Mouse (Mus musculus) mouse embryonic stem cell (cell line): Measurements from ENCODE around the gene Ubiad1.

Experiments
- in situ Hi-C, 2 experiments: fragments of 300-500 bp; cut with MboI; formaldehyde crosslinking; loops; 1 replicate in 1 of 2; 3 replicates in 1 of 2; pipeline ENCODE4 v1.14.3; 2019 to 2020; ENCODE audit warnings: low sequenced_read_pairs in 2 of 2, low pct_unique_long_range_greater_than_20kb in 1 of 2, mixed read lengths in 1 of 2; ENCODE audit not compliant: unreplicated experiment in 1 of 2

Gene Ubiad1

DNA sequence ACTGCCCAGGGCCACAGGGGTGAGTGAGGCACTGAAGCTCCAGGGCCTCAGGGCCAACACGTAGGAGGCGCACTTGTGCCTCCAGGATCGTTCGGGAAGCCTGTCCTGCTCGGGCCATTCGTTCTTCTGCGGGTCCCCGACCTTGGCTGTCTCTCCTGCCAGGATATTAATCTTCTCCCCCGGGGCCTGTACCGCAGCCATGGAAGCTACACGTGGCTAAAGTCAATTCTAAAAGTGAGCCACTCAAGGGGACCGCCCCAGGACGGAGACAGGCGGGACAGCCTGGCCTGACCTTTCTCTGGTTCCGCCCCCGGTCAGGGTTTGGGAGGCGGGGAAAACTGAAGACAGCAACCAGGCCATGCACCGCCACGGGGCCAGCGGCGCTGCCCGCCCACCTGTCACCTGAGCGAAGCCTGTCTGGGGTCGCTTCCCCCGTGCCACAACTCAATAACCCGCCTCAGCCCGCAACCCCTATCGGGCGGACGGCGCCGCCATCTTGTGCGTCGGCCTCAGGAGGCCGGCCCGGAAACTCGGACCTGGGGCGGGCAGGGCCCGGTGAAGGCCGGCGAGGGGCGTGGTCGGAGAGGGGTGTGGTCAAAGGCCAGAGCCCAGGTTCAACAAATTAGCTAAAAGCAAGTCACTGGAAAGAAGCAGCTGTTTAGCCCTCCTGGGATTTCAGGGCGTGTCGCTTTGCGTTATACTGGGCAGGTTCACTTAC lies at the start of gene Ubiad1:
Gene Ubiad1 (minus strand): TSS at position 522 of the 718 bp plus-strand sequence.
- in situ Hi-C loops: no loop called here

DNA sequence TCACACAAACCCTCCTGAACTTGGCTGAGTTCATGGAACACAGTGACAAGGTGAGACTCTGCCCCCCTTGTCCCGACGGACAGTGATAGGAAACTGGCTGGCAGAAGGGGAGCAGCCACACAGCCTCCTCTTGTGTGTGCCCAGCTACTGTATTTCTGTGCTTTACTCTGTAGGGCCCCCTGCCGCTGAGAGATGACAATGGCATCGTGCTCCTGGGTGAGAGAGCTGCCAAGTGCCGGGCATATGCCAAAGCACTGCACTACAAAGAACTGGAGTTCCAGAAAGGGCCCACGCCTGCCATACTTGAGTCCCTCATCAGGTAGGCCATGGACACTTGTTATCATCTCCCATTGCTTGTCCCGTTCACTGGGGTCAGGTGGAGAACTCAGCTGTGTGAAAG lies 46.9 kb upstream of the Ubiad1 start:
- in situ Hi-C loops: no loop called here

DNA sequence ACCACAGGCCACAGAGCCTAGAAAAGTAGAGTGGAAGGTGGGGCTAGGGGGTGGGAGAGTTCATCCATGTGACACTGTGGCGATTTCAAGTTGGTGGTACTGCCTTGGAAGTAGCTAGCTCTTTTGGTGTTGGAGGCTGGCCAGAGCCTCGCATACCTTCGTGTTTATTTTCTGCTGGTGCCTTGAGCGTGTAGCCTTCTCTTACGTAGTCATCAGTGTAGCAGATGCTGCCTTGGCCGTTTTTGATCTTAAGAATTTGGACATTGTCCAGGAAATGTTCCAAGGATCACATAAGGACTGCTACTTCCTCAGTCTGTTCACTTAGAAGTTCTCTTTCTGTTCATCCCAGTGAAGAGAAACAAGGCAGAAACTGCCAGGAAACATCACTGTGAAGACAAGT lies 45.9 kb upstream of the Ubiad1 start:
- in situ Hi-C loops: no loop called here

DNA sequence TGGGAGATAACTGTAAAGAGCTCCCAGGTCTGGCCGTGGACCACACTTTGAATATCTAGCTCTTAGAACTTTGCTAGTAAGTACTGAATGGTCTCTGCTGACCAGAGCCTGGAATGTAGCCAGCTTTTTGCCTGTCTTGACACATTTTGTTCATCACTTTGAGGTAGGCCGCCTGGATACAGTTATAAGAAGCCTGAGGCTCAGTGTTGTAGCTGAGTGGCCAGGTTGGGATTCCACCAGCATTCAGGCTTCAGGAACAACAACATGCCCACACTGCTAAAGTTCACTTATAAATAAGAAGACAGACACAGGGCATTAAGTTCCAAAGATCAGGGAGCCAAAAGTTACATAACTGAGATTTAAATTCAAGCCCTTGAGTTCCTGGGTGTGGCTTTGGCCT lies 43.3 kb upstream of the Ubiad1 start:
- in situ Hi-C loops: no loop called here

DNA sequence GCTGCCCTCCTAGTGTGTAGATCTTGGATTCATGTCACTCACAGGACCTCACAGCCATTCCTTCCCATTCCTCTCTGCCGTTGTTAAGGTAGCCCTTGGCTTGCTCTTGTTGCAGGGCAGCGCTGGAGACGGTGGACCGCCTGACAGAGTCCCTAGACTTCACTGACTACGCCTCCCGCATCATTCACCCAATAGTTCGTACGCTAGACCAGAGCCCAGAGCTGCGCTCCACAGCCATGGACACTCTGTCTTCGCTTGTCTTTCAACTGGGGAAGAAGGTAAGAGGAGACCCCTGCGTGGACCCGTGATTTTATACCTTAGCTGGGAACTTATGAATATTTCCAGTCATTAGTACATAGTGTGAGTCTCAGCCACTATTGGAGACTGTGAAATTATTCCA lies 39.9 kb upstream of the Ubiad1 start:
- in situ Hi-C loops: no loop called here

DNA sequence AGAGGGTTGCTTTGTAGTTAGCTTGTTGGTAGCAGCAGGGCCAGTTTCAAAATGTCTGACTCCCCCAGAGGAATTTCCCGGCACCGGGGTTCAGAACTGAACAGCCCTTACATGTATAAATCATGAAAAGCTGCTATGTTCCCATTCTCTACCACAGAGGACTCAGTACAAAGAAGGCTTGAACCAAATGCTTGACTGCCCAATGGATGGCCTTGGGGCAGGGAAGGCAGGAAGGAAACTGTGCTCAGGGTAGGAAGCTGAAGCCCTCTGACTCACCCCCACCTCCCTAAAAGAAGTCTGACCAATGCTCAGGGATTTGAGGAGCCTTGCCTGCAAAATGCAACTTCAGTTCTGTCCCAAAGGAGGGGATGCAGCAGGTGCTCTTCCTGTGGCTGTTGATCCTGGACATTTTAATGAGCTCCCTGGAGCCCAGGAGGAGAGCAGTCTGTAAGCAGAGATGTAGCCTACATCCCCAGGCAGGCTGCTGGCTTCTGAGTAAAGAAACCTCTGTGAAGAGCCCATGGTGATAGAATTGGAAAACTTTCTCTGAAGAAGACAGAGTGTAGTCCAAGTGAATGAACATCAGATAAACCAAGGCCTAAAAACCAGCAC lies 37.1 kb upstream of the Ubiad1 start:
- in situ Hi-C loops: no loop called here

DNA sequence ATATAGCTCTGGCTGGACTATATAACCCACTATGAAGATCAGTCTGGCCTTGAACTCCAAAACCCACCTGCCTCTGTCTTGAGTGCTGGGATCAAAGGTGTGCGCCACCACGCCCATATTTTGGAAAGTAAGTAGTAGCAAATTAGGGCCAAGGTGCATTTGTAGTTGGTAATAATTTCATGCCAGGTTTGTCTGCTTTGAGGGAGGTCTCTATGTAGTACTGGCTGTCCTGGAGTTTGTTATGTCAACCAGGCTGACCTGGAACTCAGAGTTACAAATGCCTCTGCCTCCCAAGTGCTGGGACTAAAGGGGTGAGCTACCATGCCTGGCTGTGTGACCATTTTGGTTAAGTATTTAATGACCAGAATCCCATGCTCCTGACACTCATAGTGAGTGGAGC lies 35.7 kb upstream of the Ubiad1 start:
- in situ Hi-C loops: no loop called here

DNA sequence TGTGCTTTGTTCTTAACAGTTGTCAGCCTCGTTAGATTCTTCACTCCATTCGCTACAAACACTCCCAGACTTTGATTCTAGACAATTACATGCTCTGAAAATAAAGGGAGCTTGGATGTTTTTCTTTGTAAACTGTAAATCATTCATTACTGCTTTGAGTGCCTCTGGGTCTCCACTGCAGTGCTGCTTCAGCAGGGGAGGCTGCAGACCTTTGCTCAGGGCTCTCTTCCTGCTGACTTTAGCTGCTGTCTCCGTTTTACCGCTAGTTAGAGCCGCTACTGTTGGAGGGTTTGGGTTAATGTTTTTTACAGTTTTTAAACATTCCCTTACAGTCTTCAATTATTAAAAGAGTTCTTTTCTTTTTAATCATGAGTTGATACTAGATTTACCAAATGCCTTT lies 28.9 kb upstream of the Ubiad1 start:
- in situ Hi-C loops: no loop called here

DNA sequence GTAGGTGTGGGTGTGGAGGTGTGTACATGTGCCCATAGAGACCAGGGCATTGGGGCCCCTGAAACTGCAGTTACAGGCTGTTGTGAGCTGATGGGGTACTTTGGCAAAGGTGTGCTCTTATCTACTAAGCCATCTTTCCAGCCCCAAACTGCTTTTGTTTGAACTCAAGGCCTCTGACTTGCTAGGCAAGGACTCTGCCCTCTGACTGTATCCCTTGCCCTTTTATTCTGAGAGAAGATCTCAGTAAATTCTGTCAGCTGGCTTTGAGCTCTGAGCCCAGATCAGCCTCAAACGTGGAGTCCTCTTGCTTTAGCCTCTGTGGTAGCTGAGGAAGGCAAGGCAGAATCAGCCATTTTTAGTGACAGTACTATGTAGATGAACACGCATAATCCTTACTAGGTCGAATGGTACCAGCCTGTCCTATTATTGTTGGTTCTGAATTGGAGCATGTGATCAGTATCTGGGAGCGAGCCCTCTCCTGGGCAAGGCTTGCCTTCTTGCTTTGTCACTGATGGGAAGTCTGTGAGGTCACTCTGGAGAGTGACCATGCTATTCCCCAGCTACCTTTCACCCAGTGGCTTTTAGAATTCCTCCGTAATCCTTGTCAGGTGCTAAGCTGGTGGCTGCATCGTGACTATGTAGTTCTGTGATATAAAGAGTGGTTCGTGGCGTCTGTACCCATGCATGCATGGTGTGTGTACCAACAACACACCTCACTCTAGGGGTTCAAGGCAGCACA lies 28.0 kb upstream of the Ubiad1 start:
- in situ Hi-C loops: no loop called here

DNA sequence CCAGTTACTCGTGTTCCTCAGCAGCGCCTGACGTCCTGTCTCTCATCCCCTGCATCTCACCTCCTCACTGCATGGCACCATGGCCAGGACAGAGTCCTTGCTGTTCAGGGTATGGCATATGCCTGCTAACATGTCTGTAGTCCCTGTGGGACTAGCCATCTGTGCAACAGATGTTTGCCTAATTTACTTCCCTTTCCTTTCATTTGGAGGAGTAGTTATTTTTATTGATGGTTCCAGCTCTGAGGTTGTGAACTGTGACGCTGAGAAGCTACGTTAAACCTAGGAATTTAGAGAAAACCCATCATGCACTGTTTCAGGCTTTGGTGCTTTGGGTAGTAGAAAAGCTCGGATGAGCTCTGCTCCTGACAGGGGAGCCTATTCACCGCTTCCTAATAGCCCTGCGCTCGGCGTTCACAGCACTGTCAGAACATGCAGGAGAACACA lies 26.8 kb upstream of the Ubiad1 start:
- in situ Hi-C loops: no loop called here

DNA sequence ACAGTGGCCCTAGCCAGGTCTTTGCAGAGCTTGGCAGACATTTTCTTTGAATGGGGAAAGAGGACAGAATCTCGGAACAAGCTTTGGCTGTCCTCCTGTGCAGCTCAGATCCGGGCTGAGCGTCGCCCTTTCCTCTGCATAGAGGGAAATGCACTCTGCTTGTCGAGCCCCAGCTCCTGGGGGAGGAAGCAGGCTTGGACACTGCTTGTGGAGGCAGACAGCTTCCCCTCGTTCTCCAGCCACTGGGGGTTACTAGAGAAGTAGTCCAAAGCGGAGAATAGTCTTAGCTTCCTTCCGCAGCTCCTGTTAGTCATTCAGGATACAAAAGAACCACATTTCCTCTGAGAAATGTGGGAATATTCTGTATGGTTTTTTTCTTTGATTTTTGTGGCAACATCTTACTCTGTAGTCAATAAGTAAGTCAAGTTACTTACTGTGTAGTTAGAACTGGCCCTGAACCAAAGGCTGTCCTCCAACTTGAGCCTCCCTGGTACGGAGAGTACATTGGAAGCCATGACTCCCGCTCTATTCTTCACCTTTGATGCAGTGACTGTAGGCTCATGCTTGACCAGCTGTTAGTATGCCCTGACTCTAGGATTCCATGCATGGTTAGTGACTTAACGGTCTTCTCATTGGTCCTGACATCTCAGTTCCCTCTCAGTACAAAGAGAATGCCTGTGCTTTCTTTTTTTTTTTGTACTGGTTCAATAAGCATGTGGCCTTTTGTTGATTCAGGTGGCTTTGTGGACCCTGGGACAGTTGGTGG lies 25.1 kb upstream of the Ubiad1 start:
- in situ Hi-C loops: no loop called here

DNA sequence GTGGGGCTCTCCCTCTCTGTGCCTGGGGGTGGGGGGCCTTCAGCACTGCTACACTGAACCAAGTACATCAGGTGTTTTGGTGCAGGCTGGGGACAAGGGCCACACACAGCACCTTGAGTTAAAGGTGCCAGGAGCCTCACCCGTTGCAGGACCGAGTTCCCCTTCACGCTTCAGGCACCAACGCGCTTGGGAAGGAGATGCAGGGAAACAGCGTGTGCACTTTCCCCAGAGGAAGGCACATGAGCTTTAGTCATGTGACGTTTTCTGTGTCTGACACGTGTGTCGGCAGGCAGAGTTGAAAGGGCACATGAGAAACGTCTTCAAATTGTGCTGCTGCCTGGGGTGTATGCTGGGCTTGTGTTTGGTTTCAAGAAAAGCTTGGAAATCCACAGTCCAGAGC lies 23.8 kb upstream of the Ubiad1 start:
- in situ Hi-C loops: no loop called here

DNA sequence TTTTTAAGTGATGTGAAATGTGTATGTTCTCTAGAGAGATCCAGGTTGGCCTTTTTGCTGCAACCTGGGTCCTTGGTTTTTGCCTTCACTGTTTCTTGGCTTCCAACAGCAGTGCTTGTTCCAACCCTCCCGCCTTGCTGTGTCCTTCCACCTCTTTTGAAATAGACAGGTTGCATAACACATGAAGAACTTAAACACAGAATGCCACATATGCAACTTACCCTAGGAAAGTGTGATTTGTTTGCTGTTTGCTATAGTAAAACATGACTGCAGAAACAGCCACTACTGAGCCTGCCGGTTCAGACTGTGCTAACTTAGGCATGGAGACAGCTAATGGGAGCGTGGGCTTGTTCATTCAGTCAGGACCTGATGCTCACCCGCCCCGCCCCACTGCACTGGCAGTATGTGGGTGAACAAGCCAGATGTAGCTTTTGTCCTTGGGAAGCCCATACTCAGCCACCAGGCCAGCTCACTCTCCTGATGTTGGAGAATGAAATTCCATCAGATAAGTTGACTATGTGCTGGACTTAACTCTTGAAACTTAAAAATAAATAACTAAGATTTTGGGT lies 22.0 kb upstream of the Ubiad1 start:
- in situ Hi-C loops: no loop called here

DNA sequence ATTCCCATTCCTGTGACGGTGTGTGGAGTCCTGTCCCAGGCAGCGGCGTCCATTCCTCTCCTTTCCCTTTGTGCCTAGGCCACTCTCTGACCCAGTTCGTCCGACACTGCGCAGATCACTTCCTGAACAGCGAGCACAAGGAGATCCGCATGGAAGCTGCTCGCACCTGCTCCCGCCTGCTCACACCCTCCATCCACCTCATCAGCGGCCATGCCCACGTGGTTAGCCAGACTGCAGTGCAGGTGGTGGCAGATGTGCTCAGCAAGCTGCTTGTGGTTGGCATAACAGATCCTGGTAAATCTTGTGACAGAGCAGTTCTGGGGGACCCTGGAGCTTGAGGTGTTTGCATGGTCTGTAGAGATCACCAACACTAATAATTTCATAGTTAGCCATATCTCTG lies 20.3 kb upstream of the Ubiad1 start:
- in situ Hi-C loops: no loop called here

DNA sequence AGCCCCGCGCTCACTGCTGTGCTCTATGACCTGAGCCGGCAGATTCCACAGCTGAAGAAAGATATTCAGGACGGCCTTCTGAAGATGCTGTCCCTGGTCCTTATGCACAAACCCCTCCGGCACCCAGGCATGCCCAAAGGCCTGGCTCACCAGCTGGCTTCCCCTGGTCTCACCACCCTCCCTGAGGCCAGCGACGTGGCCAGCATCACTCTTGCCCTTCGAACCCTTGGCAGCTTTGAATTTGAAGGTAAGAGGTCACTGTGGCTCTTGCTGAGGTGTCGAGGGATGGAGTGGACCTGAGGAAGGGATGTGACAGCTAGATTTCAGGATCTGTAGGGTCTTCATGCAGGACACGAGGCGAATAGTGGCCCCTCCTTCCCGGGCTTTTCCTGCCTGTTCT lies 19.7 kb upstream of the Ubiad1 start:
- in situ Hi-C loops: no loop called here

DNA sequence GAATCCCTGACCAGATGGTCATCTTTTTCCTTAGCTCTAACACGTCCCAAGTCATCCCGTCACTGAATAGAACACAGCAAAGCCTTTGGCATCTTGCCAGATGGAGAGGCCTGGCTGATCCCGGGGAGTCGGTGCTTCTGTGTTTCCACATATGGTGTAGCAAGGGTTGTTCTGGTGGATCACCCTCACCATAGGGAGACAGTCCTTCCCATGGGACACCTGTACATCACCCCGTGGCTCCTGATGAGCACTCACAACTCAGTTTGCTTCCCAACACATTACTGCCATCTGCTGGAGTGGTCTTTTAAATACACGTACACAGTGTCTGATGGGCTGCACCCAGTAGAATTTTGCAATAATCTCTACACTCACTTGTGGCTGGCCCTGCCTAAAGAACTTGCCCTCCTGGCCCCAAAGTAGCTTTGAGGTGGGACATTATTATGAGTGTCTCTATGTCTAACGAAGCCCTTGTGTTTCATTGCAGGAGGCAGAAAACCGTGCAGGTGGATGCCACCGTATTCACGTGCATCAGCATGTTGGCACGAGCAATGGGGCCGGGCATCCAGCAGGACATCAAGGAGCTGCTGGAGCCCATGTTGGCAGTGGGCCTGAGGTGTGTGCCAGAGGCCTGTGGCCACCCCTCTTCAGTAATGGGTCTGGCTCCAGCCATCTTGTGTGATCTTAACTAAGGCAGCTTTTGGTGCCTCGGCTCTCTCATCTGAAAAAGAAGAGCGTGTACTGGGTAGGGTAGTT lies 18.8 kb upstream of the Ubiad1 start:
- in situ Hi-C loops: no loop called here

DNA sequence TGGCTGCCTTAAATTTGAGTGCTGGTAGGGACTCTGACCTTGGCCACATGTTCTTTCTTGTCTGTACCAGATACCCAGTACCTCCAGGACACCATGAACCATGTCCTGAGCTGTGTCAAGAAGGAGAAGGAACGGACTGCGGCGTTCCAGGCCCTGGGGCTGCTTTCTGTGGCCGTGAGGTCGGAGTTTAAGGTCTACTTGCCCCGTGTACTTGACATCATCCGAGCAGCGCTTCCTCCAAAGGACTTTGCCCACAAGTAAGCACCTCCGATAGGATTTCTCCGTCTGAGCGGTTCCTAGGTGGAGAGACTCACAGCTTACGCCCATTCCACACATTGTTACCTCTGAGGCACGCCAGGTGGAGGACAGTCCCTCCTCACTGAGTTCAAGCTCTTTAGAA lies 18.1 kb upstream of the Ubiad1 start:
- in situ Hi-C loops: no loop called here

DNA sequence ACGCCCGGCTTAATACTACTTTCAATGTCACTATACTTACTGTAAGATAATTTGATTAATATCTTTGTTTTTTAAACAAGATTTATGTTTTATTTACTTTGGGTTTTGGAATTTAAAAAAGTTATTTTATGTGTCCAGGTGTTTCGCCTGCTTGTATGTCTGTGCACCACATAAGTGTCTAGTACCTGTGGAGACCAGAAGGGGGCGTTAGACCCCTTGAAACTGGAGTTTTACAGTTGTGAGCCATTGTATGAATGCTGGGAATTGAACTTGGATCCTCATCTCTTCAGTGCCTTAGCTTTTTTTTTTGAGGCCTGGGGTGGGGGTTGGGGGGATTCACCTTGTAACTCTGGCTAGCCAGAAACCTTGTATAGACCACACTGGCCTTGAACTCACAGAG lies 17.2 kb upstream of the Ubiad1 start:
- in situ Hi-C loops: no loop called here
